Mouse (Mus musculus) ES-Bruce4 (cell line): ENCODE data around the gene Nelfe.

Experiments
- CTCF ChIP-seq: IDR thresholded peaks from one replicate; pipeline ENCODE4 v1.8.1; 2011; ENCODE audit warnings: low read depth, low read length
- POLR2A ChIP-seq: IDR thresholded peaks from one replicate; pipeline ENCODE4 v1.8.1; 2011; ENCODE audit warnings: low read length; ENCODE audit not compliant: insufficient read depth

DNA sequence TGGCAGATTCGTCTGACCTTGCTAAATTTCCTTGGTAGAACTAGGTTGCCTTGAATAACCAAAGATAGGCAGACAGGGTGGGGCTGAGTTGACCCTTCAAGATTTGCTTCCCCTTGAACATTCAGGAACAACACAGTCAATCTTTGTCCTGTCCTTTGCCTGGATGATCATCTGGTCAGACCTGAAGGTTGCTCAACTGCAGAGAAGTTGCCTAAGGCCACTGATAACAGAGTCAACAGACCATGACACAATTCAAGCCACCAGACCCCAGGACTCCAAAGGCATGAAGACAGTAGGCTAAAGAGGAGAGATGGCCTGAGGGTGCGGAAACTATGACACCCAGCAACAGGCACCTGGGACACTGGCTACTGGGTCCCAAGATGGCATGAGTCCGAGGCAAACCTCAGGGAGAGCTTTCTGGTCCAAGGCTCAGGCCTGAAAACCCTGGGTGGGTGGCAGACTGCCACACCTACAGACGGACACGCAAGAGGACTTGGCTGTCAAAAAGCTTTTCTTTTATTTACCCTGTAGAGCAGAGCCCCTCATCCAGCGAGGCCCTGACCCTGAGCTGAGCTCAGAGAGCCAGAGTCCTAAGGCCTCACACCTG, 41.5 kb upstream of the Nelfe start:
- no peak for TF ChIP-seq POLR2A
- no peak for TF ChIP-seq CTCF
